Mouse (Mus musculus): ENCODE measurements at regions not wholly inside any gene's neighbourhood (a gene's known extent, or its start where the extent isn't known, plus 50 kb on each side); places are given as distances from the start of the nearest gene placed in this dataset.

DNA sequence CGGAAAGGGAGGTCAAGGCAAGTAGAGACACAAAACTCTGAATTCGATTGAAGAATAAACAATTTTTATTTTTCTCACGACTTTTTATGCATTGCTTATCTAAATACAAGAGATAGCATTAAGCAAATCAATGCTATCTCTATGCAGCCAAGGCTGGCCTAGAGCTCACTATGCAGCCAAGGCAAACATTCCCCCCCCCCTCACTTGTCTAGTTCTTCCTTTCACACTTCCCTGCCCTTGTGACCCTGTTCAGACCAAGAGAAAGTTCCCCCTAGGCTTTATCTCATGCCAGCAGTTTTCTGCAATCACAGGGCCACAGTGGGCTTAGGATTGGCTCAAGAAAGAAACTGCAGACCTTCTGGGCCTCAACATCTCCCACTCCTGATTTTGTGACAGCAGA is 417.9 kb upstream of the Rag2 start:
- DNase-seq (ENCODE audit: low spot score): no peak

DNA sequence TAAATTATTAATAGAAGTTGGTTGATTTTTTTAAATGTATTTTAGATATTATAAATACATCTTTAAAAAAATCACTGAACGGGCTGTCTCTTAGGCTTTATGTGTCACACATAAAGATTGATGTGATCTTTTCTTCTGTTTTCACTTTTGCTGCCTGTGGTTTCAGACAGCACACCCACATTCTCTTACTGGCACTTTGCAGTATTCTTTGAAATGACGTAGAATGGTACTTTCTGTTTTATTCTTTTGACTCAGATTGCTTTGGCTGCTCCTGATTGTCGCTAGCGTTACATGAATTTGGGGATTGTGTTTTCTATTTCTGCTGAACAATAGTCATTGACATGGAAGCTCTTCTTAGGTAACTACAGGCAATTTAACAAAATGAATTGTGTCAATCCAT is 415.4 kb upstream of the Rag2 start:
- no peak for DNase-seq (ENCODE audit: low spot score)

DNA sequence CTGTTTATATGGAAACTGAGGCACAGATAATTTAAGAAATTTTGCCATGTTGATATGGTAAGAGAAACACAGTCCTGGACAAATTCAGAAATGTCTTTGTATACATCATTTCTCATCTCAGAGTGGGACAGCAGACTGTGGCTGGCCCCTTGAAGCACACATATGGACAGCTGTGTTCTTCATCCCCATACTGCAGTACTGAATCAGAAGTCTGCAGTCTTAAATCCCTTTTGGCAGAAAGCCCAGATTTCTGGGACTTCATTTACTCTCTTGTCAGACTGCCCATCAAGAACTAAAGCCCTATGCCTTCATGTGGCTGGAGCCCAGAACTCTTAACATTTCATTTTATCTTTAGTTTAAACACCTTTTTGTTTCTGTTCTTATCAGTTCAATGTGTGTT is 403.8 kb upstream of the Rag2 start:
- no peak for DNase-seq (ENCODE audit: low spot score)

DNA sequence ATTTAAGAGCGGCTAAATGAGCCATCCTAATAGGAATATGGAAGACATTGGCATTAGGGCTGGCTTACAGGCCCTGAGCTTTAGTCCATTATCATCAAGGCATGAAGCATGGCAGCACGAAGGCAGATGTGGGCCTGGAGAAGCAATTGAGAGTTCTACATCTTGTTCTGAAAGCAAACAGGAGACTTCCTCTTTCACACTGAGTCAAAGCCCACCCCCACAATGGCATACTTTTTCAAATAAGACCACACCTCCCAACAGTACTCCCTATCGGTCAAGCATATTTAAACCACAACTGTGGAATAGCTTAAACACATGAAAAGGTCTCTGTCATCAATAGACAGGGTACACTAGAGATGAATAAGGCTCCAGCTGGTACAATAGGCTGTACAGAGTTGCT is 381.5 kb upstream of the Rag2 start:
- DNase-seq (ENCODE audit: low spot score): no peak

DNA sequence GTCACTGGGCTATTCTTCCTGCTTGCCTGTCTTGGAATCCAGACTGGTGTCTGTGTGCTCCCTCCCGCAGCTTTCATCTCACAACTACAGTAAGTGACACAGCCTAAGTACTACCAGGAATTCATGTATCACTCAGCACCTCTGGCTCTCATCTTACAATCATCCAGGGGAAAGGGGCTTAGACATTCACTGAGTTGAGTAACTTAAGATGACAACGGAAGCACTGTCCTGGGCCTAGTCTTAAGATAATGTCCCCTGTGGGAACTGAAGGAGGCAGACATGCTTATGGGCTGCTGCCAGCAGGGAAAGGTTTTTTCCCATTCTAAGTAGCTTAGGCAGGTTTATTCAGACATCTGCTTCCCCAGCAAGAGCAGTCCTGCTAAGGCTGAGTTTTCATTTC is 377.4 kb upstream of the Rag2 start:
- no peak for DNase-seq (ENCODE audit: low spot score)

DNA sequence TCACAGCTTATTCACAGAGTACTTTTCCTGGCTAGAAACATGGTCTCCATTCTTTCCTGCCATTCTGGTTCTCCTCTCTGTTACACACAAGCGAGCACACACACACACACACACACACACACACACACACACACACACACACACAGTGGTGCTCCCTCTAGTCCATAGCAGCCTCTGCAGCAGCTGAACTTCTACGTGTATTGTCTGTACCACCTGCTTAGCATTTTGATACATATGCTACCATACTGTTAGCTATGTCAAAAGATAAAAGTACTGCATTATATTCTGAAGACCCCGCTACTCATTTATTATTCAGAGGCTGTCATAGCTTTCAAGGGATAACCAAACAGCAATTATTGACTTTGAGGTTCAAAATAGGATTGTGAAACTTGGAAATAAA is 372.3 kb upstream of the Rag2 start:
- DNase-seq (ENCODE audit: low spot score): no peak

DNA sequence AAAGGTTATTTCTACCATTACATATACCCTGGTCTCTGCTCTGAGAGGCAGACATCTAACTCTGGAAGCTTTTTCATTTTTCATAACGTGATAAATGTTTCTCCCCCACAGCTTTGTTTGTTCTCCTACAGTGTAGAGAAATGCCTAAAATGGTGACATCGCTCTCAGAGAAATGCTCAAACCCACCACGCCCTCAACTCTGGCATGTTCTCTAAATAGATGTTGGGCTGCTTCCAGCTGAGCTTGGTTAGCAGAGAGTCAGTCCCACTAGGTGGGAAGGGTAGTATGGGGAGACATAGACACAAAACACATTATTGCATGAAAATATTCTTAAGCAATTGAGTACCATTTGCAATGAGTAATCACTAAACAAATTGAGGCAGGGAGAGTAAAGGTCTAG is 368.1 kb upstream of the Rag2 start:
- DNase-seq (ENCODE audit: low spot score): no peak

DNA sequence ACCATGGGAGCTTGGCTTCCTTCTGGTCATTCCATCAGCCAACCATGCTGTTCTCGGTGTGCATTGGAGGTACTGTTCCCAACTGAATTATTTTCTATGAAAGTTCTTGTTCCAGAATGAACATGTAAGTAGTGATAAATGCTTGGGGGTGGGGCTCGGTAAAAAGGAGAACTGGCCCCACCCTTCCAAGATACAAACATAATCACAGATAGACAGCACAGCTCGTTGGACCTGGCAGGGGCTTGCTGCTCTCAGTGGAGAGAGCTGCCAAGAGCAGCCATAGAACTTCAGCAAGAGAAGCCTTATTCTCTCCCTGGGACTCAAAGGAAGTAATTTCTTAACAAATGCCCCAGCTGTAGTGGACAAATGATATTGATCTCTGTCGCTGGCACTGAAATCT is 360.6 kb upstream of the Rag2 start:
- DNase-seq (ENCODE audit: low spot score): peak; percentile 6

DNA sequence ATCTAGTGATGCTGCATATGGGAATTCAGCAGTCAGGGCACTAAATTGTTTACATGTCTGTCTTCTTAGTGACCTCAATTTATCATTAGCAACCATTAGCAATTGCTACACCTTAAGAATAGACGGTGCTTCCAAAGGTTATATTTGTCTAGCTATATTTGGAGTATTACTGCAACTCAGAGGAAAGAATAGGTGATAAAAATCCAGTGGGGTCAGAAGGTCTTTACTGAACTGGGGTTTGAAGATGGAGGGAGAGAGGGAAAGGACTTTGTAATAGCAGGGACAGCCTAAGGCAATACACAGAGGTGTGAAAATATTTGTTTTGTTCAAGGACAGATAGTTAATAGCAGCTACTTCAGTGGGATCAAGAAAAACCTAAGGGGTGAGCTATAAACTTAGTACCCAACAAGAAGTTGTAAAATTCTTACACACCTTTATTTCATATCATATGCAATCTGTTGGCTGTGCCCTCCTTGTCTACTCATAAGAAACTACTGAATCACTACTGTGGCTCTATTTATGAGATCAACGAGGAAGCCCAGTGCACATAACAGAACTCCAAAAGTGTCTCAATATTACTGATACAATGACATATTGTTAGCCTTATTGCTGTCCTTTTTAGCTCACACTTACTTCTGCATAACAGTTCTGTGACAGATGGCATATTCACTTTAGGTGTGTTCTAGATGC is 357.7 kb upstream of the Rag2 start:
- no peak for DNase-seq (ENCODE audit: low spot score)

DNA sequence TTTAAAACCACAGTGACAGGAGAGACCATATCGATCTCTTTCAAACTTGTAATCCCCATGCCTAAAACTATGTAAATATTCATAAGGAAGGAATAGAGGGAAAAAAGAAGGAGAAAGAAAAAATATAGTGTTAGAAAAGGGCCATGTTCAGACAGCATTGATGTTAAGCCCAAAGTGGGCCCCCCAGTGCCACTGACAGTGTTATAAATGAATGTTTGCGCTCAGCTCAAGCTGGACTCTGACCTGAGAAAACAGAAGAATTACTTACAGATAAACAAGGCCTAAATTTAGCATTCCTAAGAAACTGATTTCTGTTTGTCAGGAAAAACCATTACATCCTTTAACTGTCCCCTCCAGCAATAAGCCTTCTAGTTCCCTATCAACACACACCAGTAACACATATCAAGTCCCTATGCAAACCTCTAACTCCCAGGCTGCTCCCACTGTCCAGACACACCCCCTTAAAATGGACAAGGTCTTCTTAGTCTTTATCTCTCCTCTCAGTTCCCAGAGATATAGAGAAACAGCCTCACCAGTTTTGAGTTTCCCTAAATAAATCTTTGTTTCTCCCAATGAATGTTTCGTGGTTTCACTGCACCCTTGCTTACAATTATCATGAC is 350.4 kb upstream of the Rag2 start:
- no peak for DNase-seq (ENCODE audit: low spot score)

DNA sequence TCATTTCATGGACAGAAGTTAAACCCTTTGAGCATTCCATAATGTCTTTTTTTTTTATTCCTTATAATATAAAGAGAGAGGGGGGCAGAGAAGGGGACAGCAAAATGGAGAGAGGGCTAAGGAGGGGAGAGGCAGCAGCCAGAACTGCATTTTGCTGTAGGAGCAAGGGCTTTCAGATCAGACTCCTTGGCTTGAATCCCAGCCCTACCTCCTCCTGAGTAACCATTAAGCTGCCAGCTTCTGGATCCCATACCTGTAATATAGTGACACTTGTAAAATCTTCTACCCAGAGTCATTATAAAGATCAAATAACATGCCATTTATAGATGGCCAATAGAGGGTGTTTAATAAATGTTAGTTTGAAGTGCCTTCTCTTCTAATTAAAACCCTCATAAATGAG is 339.6 kb upstream of the Rag2 start:
- no peak for DNase-seq (ENCODE audit: low spot score)

DNA sequence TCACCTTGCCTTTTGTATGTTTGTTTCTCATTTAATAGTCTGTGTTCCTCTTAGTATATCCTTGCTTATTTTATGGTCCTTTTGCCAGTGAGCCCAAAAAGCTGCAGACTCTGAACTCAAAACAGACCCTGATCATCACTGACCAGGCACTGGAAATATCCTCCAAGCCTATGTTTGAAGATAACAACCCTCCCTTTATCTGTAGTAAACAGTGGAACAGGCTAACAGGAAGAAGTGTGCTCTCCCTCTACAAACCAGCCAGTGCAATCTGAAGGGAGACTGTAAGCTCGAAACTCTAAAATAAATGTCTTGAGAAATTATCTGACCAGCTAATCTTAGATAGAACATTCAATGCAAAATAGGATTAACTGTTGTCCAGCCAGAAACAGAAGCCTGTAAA is 336.4 kb upstream of the Rag2 start:
- no peak for DNase-seq (ENCODE audit: low spot score)

DNA sequence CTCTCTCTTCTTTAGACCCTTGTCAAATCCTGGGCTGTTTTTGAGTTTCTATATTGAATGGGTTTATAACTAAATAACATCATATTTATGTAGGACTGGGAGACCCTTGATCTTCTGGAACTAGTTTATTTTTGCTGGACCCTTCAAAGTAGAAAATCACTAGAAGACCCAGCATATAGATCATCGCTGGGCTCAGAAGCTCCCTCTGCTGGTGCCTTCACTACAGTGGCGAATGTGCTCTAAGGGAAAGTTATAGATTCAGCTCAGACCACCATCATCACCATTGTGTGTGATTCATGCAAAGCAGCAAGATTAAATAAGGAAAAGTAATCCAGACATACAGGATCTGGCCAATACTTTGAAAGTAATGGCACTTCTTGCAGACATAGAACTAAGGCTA is 335.4 kb upstream of the Rag2 start:
- no peak for DNase-seq (ENCODE audit: low spot score)

DNA sequence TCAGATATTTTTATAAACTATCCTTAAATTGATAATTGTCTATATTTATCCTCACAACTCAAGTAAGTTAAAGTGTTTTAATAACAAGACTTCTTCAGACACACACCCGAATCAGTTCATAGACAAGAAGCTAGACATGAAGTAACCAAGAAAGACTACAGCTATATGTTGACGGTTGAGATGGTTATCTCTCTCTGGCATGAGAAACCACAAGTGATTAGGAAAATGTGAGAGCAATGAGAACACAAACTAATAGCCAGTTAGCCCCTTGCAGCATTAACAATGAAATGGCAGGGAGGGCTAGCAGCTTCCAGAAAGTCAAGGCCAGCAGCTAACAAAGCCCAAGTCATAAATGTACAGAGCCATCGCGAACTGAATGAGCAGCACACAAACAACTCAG is 333.8 kb upstream of the Rag2 start:
- DNase-seq (ENCODE audit: low spot score): no peak

DNA sequence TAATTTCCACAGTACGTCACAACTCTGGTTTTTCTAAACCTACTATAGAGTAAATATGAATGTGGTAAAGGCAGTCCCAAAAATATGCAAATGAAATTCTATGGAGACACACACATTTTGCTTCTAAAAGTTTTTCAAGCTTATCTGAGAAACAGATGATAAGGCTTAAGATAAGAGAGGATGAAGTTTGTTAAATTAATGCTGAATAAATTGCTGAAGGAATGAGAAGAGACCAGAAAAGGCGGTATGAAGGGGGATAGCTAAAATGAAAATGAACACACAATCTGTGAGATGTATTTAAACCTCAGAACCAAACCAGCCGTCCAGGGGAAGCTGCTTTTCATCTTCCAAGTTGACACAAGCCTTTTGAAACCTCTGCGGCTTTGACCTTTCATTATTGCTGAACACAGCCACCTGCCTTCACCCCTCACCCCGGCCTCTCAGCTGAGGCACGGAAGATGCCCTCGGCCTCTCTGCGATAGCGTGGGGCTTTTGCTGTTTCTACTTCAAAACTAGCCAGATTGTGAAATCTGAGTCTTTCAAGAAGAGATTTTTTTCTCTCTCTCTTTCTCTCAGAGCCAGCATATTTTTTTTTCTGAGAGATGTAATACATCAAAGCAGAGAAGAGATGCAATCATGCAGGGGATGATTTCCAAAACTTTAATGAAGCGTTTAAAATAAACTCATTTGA is 328.7 kb upstream of the Rag2 start:
- DNase-seq (ENCODE audit: low spot score): no peak

DNA sequence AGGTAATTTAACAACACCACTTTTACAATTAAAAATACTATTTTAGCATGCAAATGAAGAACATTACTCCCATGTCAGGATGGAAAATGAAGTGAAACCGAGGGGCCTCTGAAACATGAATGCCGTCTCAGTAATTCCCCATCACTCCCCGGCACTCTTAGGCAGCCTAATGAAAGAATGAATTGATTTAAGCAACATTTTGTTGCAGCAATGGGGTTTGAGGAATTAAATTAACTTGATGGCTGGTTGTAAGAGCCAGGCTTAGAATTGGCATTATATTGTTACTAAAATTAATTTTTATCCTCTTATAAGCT is 328.2 kb upstream of the Rag2 start:
- DNase-seq (ENCODE audit: low spot score): no peak

DNA sequence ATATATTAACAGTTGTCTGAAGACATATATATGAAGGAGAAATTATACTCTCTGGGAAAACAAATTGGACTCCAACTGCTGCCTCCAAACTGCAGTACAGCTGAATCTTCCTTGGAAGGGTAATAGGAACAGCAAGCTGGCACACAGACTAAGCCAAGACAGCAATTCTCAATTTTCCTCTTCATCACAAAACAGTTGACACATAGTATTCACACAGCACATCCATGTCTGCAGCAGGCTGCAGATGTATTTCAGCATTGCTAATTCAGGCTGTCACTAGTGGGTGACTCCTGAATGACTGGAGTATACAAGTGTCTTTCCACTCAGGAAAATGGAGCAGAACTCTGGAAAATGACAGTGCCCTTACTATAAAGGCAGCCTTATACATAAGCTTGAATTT is 327.7 kb upstream of the Rag2 start:
- DNase-seq (ENCODE audit: low spot score): no peak

DNA sequence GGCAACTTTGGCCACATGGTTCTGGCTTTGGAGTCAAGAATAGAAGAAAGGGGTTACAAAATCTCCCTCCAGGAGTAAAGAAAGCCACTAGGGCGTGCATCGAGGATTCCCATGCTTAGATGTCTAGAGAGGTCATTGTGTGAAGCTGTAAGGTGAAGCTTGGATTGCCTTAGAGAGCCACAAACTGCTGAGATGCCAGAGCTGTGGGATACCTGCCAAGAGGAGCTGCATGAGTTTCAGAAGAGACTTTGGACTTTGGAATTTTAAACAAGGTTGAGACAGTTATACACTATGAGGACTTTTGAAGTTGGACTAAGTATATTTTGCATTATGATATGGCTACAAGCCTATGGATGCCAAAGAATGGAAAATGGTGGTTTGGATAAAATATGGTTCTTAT is 325.4 kb upstream of the Rag2 start:
- DNase-seq (ENCODE audit: low spot score): no peak

DNA sequence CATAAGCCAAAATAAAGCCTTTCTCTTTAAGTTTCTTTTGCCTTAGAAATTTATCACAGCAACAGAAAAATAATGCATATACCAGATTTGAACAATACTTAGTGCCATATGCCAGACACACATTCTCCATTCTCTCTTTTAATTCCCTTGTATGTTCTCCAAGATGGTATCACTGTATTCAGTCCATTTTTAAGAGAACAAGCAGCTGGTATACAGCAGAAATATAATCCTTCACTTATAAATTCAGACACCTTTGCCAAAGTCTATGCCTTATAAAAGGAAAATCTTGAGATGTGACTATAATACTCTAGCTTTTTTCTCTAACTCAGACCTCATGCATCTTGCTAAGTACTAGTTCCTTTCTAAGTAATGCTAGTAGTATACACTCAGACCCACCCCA is 324.4 kb upstream of the Rag2 start:
- DNase-seq (ENCODE audit: low spot score): no peak

DNA sequence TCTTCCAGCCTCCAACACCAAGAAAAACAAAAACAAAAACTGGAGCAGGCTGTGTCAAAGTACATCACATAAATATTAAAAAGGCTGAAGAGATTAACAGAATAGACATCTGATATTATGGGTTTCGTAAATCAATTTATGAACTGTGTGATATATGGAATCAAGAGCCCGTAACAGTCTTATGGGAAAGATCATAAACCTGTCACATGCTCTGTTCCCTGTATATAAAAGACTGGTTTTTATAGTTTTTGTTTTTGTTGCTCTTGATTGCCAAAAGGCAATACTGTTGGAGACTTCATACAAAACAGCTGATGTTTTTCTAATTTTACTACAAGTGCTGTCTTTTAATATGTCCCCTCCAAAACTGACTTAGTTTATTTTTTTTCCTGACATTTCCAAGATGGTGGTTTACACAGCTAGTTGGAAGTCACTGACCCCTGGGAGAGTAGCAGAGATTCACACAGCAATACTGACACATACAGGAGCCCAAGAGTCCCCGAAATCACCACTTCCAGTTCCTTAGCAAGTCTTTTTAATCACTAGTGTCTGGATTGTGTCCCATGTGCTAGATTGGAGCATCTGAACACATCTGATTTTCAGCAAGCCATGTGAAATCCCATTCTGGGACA is 303.1 kb upstream of the Rag2 start:
- no peak for DNase-seq (ENCODE audit: low spot score)

DNA sequence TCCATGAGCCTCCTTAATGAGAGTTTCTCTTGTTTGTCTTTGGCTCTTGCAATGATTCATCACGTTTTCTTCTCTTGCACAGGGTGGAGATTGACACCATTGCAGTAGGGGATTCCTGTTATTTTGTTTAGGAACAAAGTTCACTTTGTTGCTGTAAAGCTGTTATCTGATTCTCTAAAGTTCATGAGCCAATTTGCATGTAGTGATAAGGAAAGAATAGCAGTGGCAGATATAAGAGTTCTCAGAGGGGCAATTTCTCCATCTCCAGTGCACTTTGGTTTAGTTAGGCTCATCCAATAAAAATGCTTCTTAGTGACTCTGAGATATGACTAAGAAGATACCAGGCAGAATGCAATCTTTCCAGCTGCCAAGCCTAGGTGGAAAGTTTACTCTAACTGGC is 267.8 kb upstream of the Rag2 start:
- no peak for DNase-seq (ENCODE audit: low spot score)

DNA sequence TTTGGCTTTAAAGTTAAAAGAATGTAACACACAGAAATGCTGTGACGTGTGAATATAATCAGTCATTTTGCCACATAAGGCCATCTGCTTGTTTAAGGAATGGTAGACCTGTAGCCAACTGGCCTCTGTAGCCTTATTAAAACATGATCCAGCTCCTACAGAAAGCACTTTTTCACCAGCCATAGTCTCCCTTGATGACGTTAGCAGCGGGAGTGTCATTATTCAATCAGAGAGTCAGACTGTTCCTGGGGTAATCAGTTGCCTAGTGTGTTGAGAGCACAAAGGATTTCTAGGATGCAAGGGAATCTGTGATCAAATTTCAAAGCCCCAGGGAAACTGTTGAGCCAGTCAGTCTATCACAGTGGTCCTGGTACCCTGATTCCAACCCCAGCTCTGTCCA is 260.3 kb upstream of the Rag2 start:
- DNase-seq (ENCODE audit: low spot score): no peak

DNA sequence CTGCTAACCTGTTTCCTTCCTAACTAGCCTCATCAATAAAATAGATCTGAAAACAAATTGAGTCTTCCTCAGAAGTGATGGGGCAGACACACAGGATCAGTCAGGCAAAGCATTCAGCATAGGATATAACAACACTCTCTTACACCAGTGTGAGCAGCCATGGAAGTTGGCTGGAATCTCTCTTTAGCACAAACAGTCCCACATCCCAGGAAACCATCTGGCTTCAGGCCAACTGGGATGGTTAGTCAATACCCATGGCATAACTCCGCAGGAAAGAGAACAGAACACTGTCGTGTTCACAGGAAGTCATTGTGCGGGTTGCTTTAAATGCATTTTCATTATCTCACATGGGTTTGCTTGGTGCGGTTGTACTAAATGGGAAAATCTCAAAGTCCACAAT is 256.2 kb upstream of the Rag2 start:
- DNase-seq (ENCODE audit: low spot score): no peak
